Mouse (Mus musculus) cerebellum, adult (tissue): ENCODE data around the gene Gpr101.

Source experiments
- ATAC-seq: cut with Nextera tagmentation; 2 replicates; pipeline ENCODE4 v1.9.2; 2017; ENCODE audit warnings: mild to moderate bottlenecking, moderate library complexity, mixed read lengths; ENCODE audit not compliant: insufficient number of reproducible peaks, low FRiP score, low TSS enrichment

Gpr101 gene

DNA sequence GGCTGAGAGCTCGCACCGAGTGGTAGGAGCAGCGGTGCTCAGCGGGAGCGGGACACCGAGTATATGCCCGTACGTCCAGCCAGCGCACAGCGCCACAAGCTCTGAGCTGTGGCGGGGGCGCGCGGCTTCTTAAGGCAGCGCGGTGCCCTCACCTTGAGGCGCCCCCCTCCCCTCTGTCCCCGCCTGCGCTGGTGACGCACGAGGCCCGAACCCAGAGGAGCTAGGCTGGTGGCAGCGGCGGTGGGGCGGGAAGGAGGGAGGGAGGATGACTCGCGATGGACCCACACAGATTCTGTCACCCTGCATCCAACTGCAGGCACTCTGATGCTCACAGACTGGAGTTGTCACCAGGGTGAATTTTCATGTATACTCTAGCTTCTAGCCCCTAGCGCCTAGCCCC is at the start of gene Gpr101:
Gpr101 (minus strand) TSS at position 124 of the 400 bp plus-strand sequence.
- no peak for ATAC-seq

DNA sequence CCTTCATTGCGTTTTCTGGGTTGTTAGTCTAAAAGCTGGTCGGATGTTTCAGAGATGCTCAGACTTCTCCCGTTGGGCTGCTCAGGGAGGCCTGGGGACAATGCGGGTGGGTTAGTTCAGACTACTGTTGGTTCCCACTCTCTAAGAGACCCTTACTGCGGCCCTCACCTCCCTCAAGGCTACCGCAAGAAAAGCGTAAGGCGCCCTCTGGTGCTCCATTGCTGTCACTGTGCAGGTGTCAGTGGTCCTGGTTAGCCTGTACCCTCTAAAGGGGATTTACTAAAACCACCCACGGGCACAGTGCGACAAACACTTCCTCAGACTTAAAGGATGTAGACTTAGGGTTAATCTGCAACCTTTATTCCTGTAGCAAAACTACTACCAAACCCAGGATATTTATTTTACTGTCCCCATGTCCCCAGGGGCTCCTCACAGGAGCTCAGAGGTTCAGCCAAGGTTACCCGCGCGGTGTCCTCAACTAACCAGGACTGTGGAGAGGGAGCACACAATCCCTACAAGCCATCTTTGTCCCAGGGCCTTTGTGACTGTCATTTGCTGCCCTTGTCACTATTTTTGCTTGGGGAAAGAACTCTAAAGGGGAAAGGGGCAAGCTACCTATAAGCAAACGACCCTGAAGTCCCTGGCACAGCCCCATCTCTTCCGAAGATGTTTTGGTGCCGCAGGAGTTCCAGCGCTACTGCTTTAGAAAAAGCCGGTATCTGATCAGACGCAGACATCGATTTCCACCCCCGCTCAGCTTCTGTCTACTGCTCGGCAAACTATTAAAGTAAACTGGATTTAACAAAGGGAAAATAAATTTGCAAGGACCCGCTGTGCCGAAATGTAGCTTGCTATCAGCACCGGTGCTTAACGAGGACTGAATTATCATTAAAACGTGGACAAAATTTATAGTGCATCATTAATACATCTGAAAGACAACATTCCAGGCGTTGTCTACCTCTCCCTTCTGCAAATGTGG is 17.8 kb upstream of the Gpr101 start:
- no peak for ATAC-seq

GRCm38 (mm10) chrX:57506247-57506646 is 2.7 kb upstream of the Gpr101 start:
- ATAC-seq, result no peak
